Mouse (Mus musculus): ENCODE measurements at regions not wholly inside any gene's neighbourhood (a gene's known extent, or its start where the extent isn't known, plus 50 kb on each side); places are given as distances from the start of the nearest gene placed in this dataset.
"Not testable (repeated sequence)": the region's sequence is repeated elsewhere in the genome, so short reads cannot be mapped to it uniquely, and the experiment has no call there.

DNA sequence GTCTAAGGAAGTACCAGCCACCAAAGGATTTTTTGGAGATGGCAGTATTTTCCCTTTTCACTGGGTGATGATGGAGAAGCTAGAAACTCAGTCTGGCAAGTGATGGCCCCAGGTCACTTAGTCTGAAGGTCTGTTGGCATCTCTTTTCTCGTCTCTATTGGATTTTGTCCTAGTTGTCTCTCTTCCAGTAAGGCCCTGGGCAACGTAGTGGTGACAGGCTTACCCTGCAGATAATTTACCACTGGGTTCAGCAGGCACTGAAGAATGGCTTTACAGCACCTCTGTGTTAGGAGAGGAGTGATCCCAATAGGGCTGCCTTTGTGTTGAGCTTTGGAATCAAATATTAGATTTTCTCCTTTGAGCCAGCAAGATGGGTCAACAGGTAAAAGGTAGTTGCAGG, 87.9 kb upstream of the 1110032F04Rik start:
- WGBS, result 28% methylated on average over 2 of the region's 2 CpGs

GRCm38 (mm10) chr3:68782363-68782762, 87.0 kb upstream of the 1110032F04Rik start:
- no peak for ATAC-seq (ENCODE audit: low FRiP score, low read depth)
- 38% methylated on average over 4 of the region's 4 CpGs for WGBS
- no peak overlapping the region for H3K27ac ChIP-seq
- no peak overlapping the region for H3K4me2 ChIP-seq (replicated peaks)
- no peaks in the 10 kb centered on the region for H3K9me3 ChIP-seq
- no peak overlapping the region for H3K9ac ChIP-seq
- H3K27me3 ChIP-seq (replicated peaks), result no peaks in the 10 kb centered on the region
- H3K36me3 ChIP-seq, result no peaks in the 10 kb centered on the region
- H3K4me1 ChIP-seq, result 0 out of 2 replicates have a peak, but pooled peaks cover 3% of the 10 kb centered on the region
- H3K4me3 ChIP-seq, result no peak overlapping the region

More for the DNA sequence above, 87.9 kb upstream of the 1110032F04Rik start:
- H3K27me3 ChIP-seq (replicated peaks), result no peaks in the 10 kb centered on the region
- no peak overlapping the region for H3K4me2 ChIP-seq (replicated peaks)
- no peak overlapping the region for H3K4me3 ChIP-seq
- no peaks in the 10 kb centered on the region for H3K9me3 ChIP-seq
- H3K27ac ChIP-seq, result no peak overlapping the region
- no peak overlapping the region for H3K9ac ChIP-seq
- 0 out of 2 replicates have a peak, but pooled peaks cover 3% of the 10 kb centered on the region for H3K4me1 ChIP-seq
- no peaks in the 10 kb centered on the region for H3K36me3 ChIP-seq
- ATAC-seq (ENCODE audit: low FRiP score, low read depth), result no peak

GRCm38 (mm10) chr3:68783666-68784416, 85.5 kb upstream of the 1110032F04Rik start:
- Histone ChIP-seq H3K4me3 (no peak overlapping the region), H3K9me3 (no peaks in the 10 kb centered on the region), H3K4me2 (replicated peaks) (no peak overlapping the region), H3K27me3 (replicated peaks) (no peaks in the 10 kb centered on the region), H3K4me1 (0 out of 2 replicates have a peak, but pooled peaks cover 3% of the 10 kb centered on the region), H3K9ac (no peak overlapping the region), H3K36me3 (no peaks in the 10 kb centered on the region), H3K27ac (no peak overlapping the region)
- 47% methylated on average over 7 of the region's 7 CpGs for WGBS
- ATAC-seq (ENCODE audit: low FRiP score, low read depth), result no peak

DNA sequence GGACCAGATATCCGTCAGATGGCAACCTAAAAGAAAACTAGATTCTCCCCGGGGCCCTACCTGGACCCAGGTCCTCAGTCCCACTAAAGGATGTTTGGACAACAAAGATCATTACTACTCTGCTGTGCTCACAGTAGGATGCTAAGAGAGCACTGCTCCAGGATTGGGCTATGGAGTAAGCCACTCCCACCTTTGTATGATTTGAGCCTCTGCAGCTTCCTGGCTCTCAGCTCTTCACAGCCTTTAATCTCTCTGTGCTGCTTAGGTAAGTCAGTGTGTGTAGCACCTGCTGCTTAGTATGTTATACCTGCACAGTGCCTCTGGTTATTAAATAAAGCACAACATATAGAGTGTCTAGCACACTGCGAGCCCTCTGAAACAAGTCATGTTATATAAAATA, 82.6 kb upstream of the 1110032F04Rik start:
- Histone ChIP-seq H3K4me2 (replicated peaks) (no peak overlapping the region), H3K4me3 (no peak overlapping the region), H3K27ac (no peak overlapping the region), H3K27me3 (replicated peaks) (no peaks in the 10 kb centered on the region), H3K36me3 (no peaks in the 10 kb centered on the region), H3K4me1 (no peaks in the 10 kb centered on the region), H3K9ac (no peak overlapping the region), H3K9me3 (no peaks in the 10 kb centered on the region)
- WGBS, result 82% methylated on average over 3 of the region's 3 CpGs
- ATAC-seq (ENCODE audit: low FRiP score, low read depth), result no peak

DNA sequence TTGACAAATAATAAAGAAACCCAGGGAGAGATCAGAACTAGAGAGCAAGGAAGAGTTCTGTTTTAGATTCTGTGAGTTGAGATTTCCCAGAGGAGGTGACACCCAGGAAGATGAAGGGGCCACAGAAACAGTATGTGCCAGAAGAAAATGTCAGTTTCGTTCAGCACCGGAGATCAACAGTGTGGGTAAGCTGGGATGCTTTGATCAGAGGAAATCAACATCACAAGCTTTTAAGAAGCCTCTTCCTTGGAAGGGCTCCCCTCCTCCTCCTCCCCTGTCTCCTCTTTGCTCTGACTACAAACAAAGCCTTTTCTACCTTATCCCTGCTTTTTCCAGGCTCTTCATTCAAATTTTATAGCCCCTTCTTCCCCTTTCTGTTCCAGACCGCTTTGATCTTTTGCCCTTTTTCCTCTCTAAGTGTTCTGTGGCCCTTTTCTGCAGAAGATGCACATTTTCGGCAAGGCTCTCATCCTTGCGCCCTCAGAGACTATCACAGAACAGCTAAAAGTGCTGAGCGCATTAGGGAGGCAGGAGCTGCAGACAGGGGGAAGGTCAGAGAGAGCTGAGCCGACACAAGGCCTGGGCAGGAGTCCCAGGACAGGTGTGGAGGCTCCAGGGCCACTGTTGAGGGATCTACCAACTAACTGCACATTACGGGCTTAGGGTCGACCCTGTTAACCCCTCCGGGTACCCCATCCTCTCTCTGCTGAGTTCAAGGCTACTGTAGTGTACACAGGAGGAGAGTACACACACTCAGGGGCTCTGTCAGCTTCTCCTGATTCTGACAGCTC, 81.8 kb upstream of the 1110032F04Rik start:
- Histone ChIP-seq H3K4me1 (no peaks in the 10 kb centered on the region), H3K4me3 (no peak overlapping the region), H3K36me3 (no peaks in the 10 kb centered on the region), H3K4me2 (replicated peaks) (no peak overlapping the region), H3K9me3 (no peaks in the 10 kb centered on the region), H3K27me3 (replicated peaks) (no peaks in the 10 kb centered on the region), H3K27ac (no peak overlapping the region), H3K9ac (no peak overlapping the region)
- 25% methylated on average over 10 of the region's 10 CpGs for WGBS
- ATAC-seq (ENCODE audit: low FRiP score, low read depth), result no peak

GRCm38 (mm10) chr3:68789491-68789890, 79.9 kb upstream of the 1110032F04Rik start:
- no peak for ATAC-seq (ENCODE audit: low FRiP score, low read depth)

DNA sequence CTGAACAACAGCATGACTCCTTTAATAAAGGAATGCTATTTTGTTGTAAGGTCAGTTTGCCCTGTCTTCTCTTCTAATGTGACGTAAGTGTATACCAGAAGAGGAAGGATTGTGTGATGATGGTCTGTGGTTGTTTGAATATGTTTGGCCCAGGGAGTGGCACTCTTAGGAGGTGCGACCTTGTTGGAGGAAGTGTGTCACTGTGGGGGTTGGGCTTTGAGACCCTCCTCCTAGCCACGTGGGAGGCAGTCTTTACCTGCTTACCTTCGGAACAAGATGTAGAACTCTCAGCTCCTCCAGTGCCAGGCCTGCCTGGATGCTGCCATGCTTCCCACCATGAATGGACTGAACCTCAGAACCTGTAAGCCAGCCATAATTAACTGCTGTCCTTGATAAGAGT, 78.9 kb upstream of the 1110032F04Rik start:
- Histone ChIP-seq H3K9ac (no peak overlapping the region), H3K4me3 (no peak overlapping the region), H3K4me2 (replicated peaks) (no peak overlapping the region), H3K4me1 (peaks cover 6% of the 10 kb centered on the region; the same call in 1 of the 2 replicates), H3K36me3 (no peaks in the 10 kb centered on the region), H3K27me3 (replicated peaks) (no peaks in the 10 kb centered on the region), H3K27ac (no peak overlapping the region), H3K9me3 (no peaks in the 10 kb centered on the region)
- 93% methylated on average over 4 of the region's 4 CpGs for WGBS
- no peak for ATAC-seq (ENCODE audit: low FRiP score, low read depth)

More at GRCm38 (mm10) chr3:68789491-68789890, 79.9 kb upstream of the 1110032F04Rik start:
- Histone ChIP-seq H3K4me2 (replicated peaks) (no peak overlapping the region), H3K9ac (no peak overlapping the region), H3K27me3 (replicated peaks) (no peaks in the 10 kb centered on the region), H3K4me1 (peaks cover 6% of the 10 kb centered on the region; the same call in 1 of the 2 replicates), H3K36me3 (no peaks in the 10 kb centered on the region), H3K9me3 (no peaks in the 10 kb centered on the region), H3K27ac (no peak overlapping the region), H3K4me3 (no peak overlapping the region)
- WGBS, result 85% methylated on average over 6 of the region's 6 CpGs

- H3K4me1 ChIP-seq, result peaks cover 6% of the 10 kb centered on the region; the same call in 1 of the 2 replicates
Observed at GRCm38 (mm10) chr3:68792883-68793282, 76.5 kb upstream of the 1110032F04Rik start.

GRCm38 (mm10) chr3:68793923-68794322, 75.5 kb upstream of the 1110032F04Rik start:
- no peaks in the 10 kb centered on the region for H3K36me3 ChIP-seq
- no peak overlapping the region for H3K4me2 ChIP-seq (replicated peaks)
- no peaks in the 10 kb centered on the region for H3K27me3 ChIP-seq (replicated peaks)
- H3K27ac ChIP-seq, result no peak overlapping the region
- WGBS, result 33% methylated on average over 2 of the region's 2 CpGs
- H3K9me3 ChIP-seq, result no peaks in the 10 kb centered on the region
- peaks cover 6% of the 10 kb centered on the region; the same call in 1 of the 2 replicates for H3K4me1 ChIP-seq
- H3K4me3 ChIP-seq, result no peak overlapping the region
- peak; percentile 71 for ATAC-seq (ENCODE audit: low FRiP score, low read depth)
- H3K9ac ChIP-seq, result no peak overlapping the region

More at GRCm38 (mm10) chr3:68792883-68793282, 76.5 kb upstream of the 1110032F04Rik start:
- H3K27me3 ChIP-seq (replicated peaks), result no peaks in the 10 kb centered on the region
- H3K9me3 ChIP-seq, result no peaks in the 10 kb centered on the region
- H3K27ac ChIP-seq, result no peak overlapping the region
- no peaks in the 10 kb centered on the region for H3K36me3 ChIP-seq
- no peak overlapping the region for H3K4me2 ChIP-seq (replicated peaks)
- no peak overlapping the region for H3K4me3 ChIP-seq
- 92% methylated on average over 4 of the region's 4 CpGs for WGBS
- ATAC-seq (ENCODE audit: low FRiP score, low read depth), result no peak
- H3K9ac ChIP-seq, result no peak overlapping the region

DNA sequence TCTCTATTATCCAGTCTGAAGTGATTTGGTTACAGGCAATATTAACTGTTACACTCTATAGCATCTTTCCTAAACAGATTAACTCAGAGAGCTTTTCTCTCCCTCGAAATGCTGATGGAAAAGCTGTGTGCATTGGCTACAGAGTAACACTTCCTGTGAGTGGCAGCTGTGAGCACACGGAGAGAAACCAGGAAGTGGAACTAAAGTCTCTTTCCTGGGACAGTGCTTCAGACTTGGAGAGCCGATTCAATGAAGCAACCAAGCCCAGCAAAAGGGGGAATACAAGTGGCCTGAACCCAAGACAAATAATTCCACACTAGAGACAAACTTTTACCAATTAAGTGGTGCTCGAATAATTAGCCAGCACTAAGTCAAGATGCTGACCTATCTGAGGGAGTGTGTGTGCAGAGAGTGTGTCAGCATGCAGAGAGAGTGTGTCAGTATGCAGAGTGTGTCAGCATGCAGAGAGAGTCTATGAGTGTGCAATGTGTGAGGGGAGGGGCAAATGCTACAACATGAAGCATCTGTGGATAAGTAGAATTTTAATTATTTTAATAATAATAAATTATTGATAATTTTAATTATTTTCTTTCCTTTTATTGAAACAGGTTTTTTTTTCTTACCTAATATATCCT, 74.9 kb upstream of the 1110032F04Rik start:
- no peak overlapping the region for H3K9ac ChIP-seq
- H3K4me3 ChIP-seq, result no peak overlapping the region
- no peaks in the 10 kb centered on the region for H3K27me3 ChIP-seq (replicated peaks)
- peaks cover 6% of the 10 kb centered on the region; the same call in 1 of the 2 replicates for H3K4me1 ChIP-seq
- no peaks in the 10 kb centered on the region for H3K9me3 ChIP-seq
- WGBS, result 67% methylated on average over 4 of the region's 4 CpGs
- no peak for ATAC-seq (ENCODE audit: low FRiP score, low read depth)
- no peak overlapping the region for H3K4me2 ChIP-seq (replicated peaks)
- no peak overlapping the region for H3K27ac ChIP-seq
- no peaks in the 10 kb centered on the region for H3K36me3 ChIP-seq

GRCm38 (mm10) chr3:68795641-68796040, 73.7 kb upstream of the 1110032F04Rik start:
- Histone ChIP-seq H3K4me2 (replicated peaks) (no peak overlapping the region), H3K27ac (no peak overlapping the region), H3K9me3 (no peaks in the 10 kb centered on the region; the same call in 1 of the 2 replicates), H3K36me3 (no peaks in the 10 kb centered on the region), H3K27me3 (replicated peaks) (no peaks in the 10 kb centered on the region), H3K4me1 (peaks cover 6% of the 10 kb centered on the region; the same call in 1 of the 2 replicates), H3K4me3 (no peak overlapping the region), H3K9ac (no peak overlapping the region)
- no peak for ATAC-seq (ENCODE audit: low FRiP score, low read depth)
- WGBS, result 80% methylated on average over 3 of the region's 3 CpGs

DNA sequence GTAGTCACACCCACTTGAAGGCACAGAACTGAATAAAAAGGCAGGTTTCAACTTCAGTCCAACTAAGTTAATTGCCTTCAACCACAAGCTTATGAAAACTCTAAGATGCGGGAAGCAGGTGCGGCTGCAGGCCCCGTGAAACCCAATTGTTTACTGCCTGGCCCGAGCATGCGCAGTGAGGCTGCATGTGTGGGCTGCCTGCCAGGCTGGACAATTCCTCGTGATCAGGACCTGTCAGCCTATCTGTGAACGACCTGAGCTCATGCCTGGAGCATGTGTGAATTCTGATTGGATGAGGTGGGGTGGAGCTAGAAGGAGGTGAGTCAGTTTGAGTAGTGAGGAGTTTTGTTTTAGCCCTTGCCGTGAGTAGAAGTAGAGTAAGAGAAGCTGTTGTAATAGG, 71.0 kb upstream of the 1110032F04Rik start:
- WGBS, result 84% methylated on average over 8 of the region's 8 CpGs
- H3K4me3 ChIP-seq; ATAC-seq (ENCODE audit: low FRiP score, low read depth): not testable (repeated sequence)

More for the DNA sequence above, 71.0 kb upstream of the 1110032F04Rik start:
- not testable (repeated sequence) for H3K9ac ChIP-seq; H3K4me1 ChIP-seq; H3K36me3 ChIP-seq; H3K4me2 ChIP-seq (replicated peaks); H3K9me3 ChIP-seq; H3K27ac ChIP-seq; H3K27me3 ChIP-seq (replicated peaks)
